Mouse (Mus musculus): ENCODE measurements around the gene Fgf15.

Fgf15 gene

GRCm38 (mm10) chr7:144896294-144897218 lies at the start of gene Fgf15:
Fgf15 (plus strand) TSS chr7:144896531.
- DNase-seq (ENCODE audit: low spot score), result no peak

DNA sequence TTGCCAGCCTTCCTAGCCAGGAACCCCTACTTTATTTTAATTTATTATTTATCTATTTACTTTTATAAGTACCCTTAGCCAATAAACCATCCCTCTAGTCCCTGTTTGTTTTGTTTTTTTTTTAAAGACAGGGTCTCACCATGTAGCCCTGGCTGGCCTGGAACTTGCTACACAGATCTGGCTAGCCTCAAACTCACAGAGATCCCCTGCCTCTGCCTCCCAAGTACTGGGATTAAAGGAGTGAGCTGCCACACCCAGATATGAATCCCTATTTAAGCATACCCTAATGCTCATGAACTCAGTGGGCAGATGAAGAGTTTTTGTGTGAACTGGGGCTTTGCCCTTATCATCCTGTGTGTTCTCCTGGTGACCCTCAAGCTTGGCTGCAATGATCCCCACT lies 49.3 kb upstream of the Fgf15 start, which contains the start of gene Fgf4:
TSS of gene Fgf4 (plus strand) at position 301 of the 400 bp plus-strand sequence.
- no peak for DNase-seq (ENCODE audit: low spot score)

GRCm38 (mm10) chr7:144851321-144851720 lies 45.0 kb upstream of the Fgf15 start:
- no peak for DNase-seq (ENCODE audit: low spot score)

- no peak for DNase-seq (ENCODE audit: low spot score)
Observed at GRCm38 (mm10) chr7:144854966-144855365, 41.4 kb upstream of the Fgf15 start.

DNA sequence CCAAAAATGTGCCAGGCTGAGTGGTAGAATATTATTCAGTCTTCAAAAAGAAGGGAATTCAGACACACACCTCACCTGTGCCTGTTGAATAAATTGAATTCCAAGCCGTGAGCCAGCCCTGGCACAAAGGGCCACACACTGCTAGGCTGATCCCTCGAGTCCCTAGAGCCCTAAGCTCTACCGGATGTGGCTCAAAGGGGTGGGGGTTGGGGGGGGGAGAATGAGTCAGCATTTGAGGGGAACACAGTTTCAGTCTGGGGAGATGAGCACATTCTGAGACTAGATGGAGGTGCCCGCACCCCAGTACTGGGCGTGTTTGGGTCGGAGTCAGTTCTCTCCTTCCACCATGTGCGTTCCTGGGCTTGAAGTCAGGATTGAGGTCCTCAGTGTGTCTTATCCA lies 39.2 kb upstream of the Fgf15 start:
- no peak for DNase-seq (ENCODE audit: low spot score)

DNA sequence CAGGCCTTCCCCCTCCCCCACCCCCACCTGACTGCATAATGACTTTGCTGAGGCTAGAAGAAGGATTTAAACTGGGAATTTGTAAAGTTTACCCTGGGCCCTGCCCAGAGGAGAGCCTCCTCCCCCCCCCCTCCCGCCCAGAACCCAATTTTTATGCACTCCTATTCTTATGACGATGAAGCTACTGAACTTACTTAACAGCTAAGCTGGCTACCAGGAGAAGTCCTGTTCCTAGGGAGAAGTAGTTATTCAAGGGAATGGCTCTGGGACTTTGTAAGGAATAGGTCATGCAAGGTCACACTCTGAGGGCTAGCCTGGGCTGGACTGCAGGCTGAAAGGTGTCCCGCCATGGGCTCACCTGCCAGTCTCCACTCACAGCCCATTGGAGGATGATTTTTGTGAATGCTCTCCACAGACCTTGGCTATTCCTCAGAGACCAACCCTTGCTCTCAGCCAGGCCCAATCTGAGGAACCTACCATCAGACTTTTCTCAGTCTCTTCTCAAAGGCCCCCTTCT lies 38.4 kb upstream of the Fgf15 start:
- DNase-seq (ENCODE audit: low spot score), result no peak

DNA sequence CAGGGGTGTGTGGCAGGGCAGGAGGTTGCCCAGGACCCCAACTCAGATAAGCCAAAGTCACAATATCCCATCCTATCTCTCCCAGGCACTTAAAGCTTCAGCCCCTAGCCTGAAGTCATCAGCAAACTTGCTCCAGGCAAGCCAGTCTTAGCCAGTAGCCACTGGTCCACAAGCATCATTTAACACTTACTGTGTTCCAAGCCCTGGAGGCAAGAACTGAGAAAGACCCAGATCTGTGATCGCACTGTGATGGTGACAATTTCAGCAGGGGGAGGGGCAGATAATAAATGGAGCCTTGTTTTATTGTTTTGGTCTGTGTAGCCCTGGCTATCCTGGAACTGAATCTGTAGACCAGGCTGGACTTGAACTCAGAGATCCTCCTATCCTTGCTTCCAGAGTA lies 37.6 kb upstream of the Fgf15 start:
- no peak for DNase-seq (ENCODE audit: low spot score)

DNA sequence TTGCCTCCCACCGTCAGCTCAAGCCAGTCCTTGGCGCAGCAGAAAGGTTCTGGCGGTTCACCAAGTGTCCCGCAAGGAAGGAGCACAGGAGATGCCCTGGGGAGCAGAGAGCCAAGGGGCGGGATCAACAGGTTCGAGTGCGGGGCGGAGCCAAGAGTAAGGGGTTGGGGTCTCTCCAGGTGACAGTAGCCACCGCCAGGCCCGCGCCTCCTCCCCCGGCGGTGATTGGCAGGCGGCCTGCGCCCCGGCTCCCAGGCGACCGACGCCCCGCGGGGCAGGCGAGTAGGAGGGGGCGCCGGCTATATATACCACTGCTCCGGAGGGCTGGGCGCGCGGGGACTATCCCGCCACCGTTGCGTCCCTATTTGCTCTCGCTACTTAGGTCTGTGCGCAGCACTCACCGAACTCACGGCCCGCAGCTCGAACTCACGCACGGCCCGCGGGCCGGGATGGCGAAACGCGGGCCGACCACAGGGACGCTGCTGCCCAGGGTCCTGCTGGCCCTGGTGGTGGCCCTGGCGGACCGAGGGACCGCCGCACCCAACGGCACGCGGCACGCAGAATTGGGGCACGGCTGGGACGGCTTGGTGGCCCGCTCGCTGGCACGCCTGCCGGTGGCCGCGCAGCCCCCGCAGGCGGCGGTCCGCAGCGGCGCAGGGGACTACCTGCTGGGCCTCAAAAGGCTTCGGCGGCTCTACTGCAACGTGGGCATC lies 35.1 kb upstream of the Fgf15 start:
- no peak for DNase-seq (ENCODE audit: low spot score)

DNA sequence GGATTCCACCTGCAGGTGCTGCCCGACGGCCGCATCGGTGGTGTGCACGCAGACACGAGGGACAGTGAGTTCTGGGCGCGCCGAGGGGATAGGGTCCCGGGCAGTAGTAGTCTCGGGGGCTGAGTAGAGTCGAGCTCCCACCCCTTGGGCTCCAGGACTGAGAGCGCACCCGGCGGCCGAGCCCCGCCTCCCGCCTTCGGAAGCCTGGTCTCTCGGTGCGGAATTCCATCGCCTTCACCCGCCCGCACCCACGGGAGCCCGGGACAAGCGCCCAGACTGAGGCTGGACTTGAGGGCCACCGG lies 34.6 kb upstream of the Fgf15 start:
- no peak for DNase-seq (ENCODE audit: low spot score)

DNA sequence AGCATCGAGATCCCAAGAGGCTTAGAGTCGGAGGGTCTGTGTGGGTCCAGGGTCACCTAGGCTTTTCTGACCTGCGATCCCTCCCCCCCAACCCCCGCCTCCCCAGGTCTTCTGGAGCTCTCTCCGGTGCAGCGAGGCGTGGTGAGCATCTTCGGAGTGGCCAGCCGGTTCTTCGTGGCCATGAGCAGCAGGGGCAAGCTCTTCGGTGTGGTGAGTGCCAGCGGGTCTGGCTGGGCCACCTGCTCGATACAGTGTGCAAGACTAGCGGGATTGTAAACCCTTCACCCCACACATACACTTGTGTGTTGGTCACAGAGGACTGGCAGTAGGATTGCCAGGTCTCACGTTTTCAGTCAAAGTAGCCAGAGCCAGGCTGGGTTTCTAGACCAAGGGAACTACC lies 34.2 kb upstream of the Fgf15 start:
- DNase-seq (ENCODE audit: low spot score), result no peak

GRCm38 (mm10) chr7:144862712-144863111 lies 33.6 kb upstream of the Fgf15 start:
- no peak for DNase-seq (ENCODE audit: low spot score)

DNA sequence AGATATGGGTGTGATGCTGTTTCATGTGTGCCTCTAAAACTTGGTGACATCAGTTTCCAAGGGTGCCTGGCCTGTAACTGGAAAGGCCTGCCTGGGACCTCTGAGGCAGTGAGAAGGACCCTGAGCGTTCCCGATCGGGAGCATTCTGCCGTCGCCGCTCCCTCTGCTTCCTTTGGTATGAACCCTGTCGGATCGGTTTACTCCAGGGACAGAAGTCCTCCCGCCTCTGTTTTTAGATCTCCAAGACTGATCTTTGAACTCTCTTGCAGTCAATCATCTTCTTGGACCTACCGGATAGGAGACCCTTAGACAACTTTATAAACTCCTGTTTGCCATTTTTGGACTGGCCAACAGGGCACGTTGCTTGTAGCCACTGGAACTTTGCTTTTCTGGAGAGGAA lies 33.1 kb upstream of the Fgf15 start:
- no peak for DNase-seq (ENCODE audit: low spot score)

DNA sequence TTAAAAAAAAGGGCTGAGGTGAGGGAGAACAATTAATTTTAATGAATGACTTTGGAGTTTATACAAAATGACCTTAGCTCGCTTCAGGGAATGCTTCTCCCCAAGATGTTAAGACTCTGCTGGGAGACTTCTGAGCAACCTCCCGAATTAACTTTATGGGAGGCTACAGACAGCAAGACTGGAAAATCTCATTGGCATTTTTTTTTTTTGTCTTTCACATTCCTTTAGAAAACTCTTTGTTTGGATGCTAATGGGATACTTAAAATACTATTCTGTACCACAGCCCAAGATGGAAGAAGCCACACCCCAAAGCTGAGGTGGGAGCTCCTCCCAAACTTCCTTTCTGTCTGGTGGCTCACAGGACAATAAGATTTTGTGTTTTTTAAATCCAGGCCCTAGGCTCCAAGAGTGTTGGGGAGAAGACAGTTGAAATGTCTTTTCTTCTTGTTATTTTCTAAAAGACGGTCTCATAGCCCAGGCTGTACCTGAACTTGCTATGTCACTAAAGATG lies 32.1 kb upstream of the Fgf15 start:
- no peak for DNase-seq (ENCODE audit: low spot score)

- no peak for DNase-seq (ENCODE audit: low spot score)
Observed at GRCm38 (mm10) chr7:144867161-144867560, 29.2 kb upstream of the Fgf15 start.

DNA sequence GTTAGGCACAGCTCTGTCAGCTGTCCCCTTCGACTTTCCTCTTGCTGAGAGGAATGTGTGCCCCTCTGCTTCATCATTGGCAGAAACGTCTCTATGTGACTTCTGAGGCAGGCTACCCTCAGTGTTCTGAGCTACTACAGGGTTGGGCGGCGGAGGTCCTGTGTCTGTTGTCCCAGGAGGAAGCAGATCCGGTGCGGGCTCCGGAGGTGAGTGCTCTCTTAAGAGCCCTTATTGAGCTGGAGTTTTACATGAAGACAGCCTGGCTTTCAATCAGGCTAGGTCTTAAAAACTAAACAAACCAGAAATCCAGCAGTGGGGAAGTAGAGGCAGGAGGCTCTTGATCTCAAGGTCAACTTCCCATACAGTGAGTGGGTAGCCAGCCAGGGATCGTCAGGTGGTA lies 28.7 kb upstream of the Fgf15 start:
- DNase-seq (ENCODE audit: low spot score), result no peak

GRCm38 (mm10) chr7:144872420-144872819 lies 23.9 kb upstream of the Fgf15 start:
- peak; percentile 43 for DNase-seq (ENCODE audit: low spot score)

DNA sequence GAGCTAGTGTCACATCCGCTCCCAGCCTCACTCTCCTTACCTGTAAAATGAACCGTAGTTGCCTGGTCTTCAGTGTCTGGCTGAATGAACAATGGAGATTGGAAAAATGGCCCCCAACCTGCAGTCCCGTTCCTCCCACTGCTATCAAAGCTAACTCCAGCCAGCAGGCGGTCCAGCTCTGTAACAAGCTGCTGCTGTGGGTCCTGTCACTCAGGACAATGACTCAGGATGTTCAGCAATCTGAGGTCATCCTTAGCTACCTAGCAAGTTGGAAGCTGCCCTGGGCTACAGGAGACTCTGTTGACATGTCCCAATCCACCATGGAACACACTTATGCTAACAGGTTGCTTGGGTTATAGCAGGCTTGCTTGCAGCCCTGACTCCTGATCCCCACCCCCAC lies 23.2 kb upstream of the Fgf15 start:
- DNase-seq (ENCODE audit: low spot score), result no peak

GRCm38 (mm10) chr7:144874226-144874625 lies 22.1 kb upstream of the Fgf15 start:
- no peak for DNase-seq (ENCODE audit: low spot score)

DNA sequence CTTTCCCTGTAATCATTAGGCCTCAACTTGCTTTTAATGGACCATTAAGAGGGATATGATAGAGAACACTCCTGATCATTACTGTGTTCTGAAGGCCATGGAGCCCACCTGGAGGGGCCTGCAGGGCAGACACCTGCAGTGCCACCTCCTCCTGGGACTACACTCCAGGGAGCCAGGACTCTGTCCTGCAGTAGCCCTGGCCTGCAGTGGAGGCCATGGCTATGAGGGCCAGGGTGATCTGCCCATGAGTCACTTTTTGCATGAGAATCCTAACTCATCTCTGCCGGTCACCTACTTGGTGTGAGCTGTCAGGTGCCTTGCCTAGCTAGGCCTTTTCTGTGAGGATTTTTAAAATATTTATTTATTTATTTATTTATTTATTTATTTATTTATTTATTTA lies 17.9 kb upstream of the Fgf15 start:
- DNase-seq (ENCODE audit: low spot score), result no peak

- DNase-seq (ENCODE audit: low spot score), result no peak
Observed at GRCm38 (mm10) chr7:144883106-144883505, 13.2 kb upstream of the Fgf15 start.

DNA sequence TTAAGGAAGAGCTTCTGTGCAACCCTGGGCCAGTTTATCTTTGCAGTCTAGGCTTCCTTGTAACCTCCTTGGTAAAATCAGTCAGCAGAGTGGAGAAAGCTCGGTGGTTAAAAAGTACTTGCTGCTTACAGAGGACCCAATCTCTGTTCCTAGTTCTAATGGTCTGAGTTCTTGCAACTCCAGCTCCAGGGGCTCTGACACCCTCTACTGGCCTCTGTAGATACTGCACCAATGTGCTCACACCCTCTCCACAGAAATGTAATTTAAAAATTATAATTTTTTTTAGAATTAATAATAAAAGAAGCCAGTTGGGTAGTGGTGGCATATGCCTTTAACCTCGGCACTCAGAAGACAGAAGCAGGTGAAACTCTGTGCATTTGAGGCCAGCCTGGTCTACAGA lies 8.7 kb upstream of the Fgf15 start:
- DNase-seq (ENCODE audit: low spot score), result no peak

GRCm38 (mm10) chr7:144888564-144889299 lies 7.6 kb upstream of the Fgf15 start:
- no peak for DNase-seq (ENCODE audit: low spot score)

Measured in adipocyte (in vitro differentiated cells).